Mouse (Mus musculus) c-Kit-positive CD71-negative TER-119-negative erythroid progenitor cells, embryonic 14.5 days (primary cell): ENCODE measurements around the gene Hao2.

ENCODE experiments used
- DNase-seq: peaks from one replicate; pipeline ENCODE4 v3.0.0-alpha.2; 2013; ENCODE audit warnings: low read depth

Hao2 gene

DNA sequence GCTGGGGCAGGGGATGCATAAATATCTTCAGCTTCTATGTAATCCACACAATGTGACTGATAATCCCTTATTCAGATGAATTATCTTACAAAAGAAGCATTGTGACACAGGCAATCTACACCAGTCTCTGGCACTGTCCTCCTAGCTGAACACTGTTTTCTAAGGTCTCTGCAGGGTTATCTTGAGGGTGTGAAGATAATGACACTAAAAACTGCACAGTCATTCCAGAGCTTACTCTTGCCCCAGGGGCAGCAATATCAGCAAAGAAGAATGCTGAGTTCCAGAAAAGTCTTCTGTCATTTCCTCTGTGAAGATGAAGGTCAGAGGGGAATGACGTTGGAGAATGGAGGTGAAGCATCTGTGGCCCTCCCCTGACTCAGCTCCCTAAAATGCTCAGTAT is 36.1 kb downstream of the Hao2 start:
- no peak for DNase-seq

DNA sequence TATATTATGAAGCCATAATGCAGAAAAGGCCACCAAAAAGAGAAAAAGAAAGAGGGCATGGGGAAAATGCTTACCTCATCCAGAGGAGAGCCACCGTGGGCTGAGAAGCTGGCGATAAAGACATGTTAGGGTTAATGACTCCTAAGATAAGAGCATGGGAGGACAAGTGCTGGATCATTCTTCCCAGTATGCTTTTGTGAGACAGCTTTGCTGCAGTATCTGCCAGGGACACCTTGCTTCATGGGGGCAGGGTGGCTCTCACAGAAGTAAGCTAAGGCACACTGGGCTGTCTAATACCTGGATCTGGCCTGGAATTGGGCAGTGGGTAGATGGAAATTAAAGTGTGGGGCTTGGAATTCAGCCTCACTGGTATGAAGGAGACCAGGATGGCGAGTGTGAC is 37.9 kb downstream of the Hao2 start:
- DNase-seq: no peak

DNA sequence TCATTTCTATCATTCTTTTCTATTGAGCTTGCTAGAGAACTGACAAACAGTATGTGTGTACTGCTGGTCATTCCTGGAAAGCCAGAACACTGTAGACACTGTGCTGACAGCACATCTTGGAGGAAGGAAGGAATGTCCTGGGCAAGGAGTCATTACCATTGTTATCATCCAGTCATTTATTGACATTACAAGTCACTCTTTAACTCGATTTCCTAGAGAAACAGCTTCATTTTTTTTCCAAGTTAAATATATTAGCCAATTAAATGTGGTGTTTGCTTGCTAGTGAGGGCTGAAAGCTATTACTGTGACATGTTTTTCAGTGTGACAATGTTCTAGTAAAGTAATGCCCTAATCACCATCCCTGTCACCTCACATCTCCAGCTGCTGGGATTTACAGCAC is 39.4 kb downstream of the Hao2 start:
- DNase-seq: no peak

DNA sequence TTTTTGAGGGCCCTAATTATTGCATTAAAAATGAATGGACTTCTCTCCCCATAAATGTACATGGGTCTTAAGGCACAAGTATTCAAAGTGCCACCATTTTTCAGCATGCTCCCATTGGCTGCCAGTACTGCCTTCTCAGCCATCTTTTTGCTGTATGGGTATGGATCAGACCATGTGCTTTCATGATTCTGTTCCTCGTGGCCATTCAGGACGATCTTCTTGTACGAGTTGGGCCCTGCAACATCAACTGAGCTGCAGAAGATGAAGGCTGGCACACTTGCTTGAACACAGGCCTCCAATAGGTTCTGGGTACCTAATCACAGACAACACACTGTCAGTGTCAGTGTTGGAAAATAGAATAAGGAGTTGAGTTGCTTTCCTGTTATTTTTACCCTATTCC is 40.0 kb downstream of the Hao2 start:
- no peak for DNase-seq

DNA sequence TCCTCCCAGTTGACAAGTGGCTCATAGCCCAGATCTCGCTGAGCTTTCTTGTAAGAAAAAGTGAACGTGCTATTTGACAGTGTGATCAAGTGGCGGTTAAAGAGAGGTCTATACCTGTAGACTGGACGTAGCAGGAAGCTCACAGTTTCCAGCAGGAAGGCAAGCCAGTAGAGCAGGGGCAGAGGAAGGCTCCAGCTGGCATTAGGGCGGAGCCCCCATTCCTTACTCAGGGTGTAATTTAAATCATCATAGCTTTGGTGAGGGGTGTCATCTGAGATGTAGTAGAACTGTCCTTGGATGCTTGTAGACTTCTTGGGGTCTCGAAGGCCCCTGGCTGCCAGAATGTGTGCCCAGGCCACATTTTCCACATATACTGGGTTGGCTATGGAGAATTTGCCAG is 40.4 kb downstream of the Hao2 start:
- no peak for DNase-seq

DNA sequence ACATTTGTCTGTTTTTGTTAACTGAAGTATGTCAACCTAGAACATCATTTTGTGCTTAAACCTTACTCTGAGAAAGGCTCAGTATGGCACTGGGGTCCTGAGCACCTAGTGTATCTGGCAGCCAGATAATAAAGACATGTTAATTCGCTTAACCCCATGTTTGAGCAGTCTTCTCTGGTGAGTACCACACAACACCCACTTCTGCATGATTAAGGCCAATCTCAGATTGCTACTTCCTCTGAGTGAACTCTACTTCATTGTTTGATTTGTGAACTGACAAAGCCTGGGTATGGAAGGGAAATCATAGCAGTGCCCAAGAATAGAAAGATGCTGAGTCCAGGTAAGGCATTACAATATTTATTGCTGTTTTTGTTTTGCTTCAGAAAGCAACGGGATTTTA is 41.2 kb downstream of the Hao2 start:
- no peak for DNase-seq

DNA sequence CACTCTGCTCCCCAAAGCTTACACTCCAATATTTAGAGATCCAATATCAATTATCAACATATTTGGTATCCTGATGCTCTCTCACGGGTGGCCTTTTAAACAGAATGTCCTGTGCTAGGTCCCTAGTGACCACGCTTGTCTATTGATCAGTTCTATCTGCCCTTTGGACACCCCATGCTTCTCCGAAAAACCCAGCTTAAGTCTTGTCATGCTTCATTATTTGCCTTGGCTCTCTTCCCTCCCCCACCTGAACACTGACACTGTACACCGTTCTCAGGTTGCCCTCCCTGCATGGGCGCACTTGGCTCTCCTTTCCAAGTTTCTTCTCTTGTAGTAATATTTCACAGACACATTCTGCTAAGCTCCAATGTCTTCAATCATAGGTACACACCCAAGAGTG is 42.8 kb downstream of the Hao2 start:
- no peak for DNase-seq

DNA sequence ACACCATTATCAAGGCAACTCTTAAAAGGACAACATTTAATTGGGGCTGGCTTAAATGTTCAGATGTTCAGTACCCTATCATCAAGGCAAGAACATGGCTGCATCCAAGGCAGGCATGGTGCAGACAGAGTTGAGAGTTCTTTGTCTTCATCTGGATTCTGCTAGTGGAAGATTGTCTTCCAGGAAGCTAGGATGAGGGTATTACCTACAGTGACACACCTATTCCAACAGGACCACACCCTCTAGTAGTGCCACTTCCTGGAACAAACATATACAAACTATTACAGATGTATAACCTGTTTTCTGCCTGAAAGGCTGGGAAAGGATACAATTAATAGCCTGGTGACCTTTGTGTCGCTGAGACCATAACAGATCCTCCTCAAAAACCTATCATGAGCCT is 44.1 kb downstream of the Hao2 start:
- DNase-seq: no peak
